16 mouse cellular contexts compared by ENCODE assay signal in genomic region chr6:145713241-145714114, GRCm38 (mm10). TPM values are rescaled to one million over a fixed set of nuclear protein-coding genes. Genes with fewer than 3 reads are reported as not detected.
A peak's percentile ranks its signal among the peaks of the same experiment; 100 is the strongest.
DNase-seq lines count a peak whose midpoint lies in the region; ATAC-seq and TF ChIP-seq lines count a peak whose summit lies in the region.
"Had no signal": no experiment of that assay in that cellular context is flagged by ENCODE, and none has a peak within 500 bp of the region (broad histone marks: within the 10 kb centered on the region; RNA-seq: fewer than 3 reads in every experiment).

No protein-coding gene starts in this region.

- no peak for TF ChIP-seq EP300 in lung, postnatal 0 days (IDR thresholded peaks at IDR 0.05)

- DNase-seq in midbrain, embryonic 10.5 days (ENCODE audit: low spot score) = peak; percentile 34
- DNase-seq in embryo, embryonic 10.5 days (ENCODE audit: low spot score) = peak; percentile 74
- DNase-seq in midbrain, embryonic 11.5 days (ENCODE audit: low spot score, missing footprints) = no peak
- no peak for DNase-seq in lung, postnatal 0 days (ENCODE audit: low spot score)
- no peak for DNase-seq in left cerebral cortex, postnatal 14 days (ENCODE audit: low spot score in 2 of 2)
- DNase-seq: adrenal gland, postnatal 10 days; gastrocnemius, postnatal 14 days; heart, postnatal 10 days; kidney, adult 8-10 months; lung, adult 18-20 months had no signal

- peaks cover 21% of the 10 kb centered on the region for H3K4me1 ChIP-seq in midbrain, embryonic 10.5 days
- peaks cover 9% of the 10 kb centered on the region for H3K4me1 ChIP-seq in midbrain, embryonic 13.5 days (replicated peaks)
- peaks cover 7% of the 10 kb centered on the region for H3K4me1 ChIP-seq in midbrain, embryonic 11.5 days (ENCODE audit: control insufficient read depth, insufficient read depth, low read length)
- no peaks in the 10 kb centered on the region for H3K4me1 ChIP-seq in lung, postnatal 0 days (ENCODE audit: insufficient read depth, low read depth, low read length)
- H3K4me1 ChIP-seq: megakaryocyte, embryonic 14.5 days had no signal

- H3K27me3 ChIP-seq in midbrain, embryonic 10.5 days (ENCODE audit: low read depth, poor library complexity, severe bottlenecking) = no peaks in the 10 kb centered on the region
- no peaks in the 10 kb centered on the region for H3K27me3 ChIP-seq in midbrain, embryonic 13.5 days
- H3K27me3 ChIP-seq in midbrain, embryonic 11.5 days (ENCODE audit: control insufficient read depth, insufficient read depth, low read length) = no peaks in the 10 kb centered on the region
- H3K27me3 ChIP-seq in lung, postnatal 0 days (replicated peaks; ENCODE audit: insufficient read depth, low read length) = no peaks in the 10 kb centered on the region
- H3K27me3 ChIP-seq: limb, embryonic 12.5 days; megakaryocyte, embryonic 14.5 days had no signal

- WGBS in midbrain, embryonic 10.5 days = 48% methylated on average over 8 of the region's 8 CpGs
- 37% methylated on average over 8 of the region's 8 CpGs for WGBS in midbrain, embryonic 13.5 days
- 36% methylated on average over 8 of the region's 8 CpGs for WGBS in midbrain, embryonic 11.5 days
- WGBS in lung, postnatal 0 days = 61% methylated on average over 8 of the region's 8 CpGs

- H3K27ac ChIP-seq in midbrain, embryonic 10.5 days (replicated peaks) = peak overlapping the region; percentile 55
- no peak overlapping the region for H3K27ac ChIP-seq in midbrain, embryonic 13.5 days
- H3K27ac ChIP-seq in midbrain, embryonic 11.5 days (ENCODE audit: low read depth, low read length) = no peak overlapping the region
- H3K27ac ChIP-seq in lung, postnatal 0 days (ENCODE audit: low read length) = no peak overlapping the region
- H3K27ac ChIP-seq: limb, embryonic 12.5 days had no signal

- ATAC-seq in midbrain, embryonic 13.5 days = no peak
- ATAC-seq in midbrain, embryonic 11.5 days (ENCODE audit: low FRiP score) = peak; percentile 62; the same call in 1 of the 2 replicates
- no peak for ATAC-seq in granulocyte monocyte progenitor cell, adult 5-6 weeks (replicated peaks; ENCODE audit: poor library complexity, severe bottlenecking)
- ATAC-seq in lung, postnatal 0 days = no peak
- ATAC-seq: forebrain, embryonic 14.5 days had no signal

- no peaks in the 10 kb centered on the region for H3K36me3 ChIP-seq in midbrain, embryonic 10.5 days
- no peaks in the 10 kb centered on the region for H3K36me3 ChIP-seq in midbrain, embryonic 13.5 days
- no peaks in the 10 kb centered on the region for H3K36me3 ChIP-seq in midbrain, embryonic 11.5 days (ENCODE audit: control insufficient read depth, insufficient read depth, low read length)
- H3K36me3 ChIP-seq in lung, postnatal 0 days (ENCODE audit: insufficient read depth, low read length) = no peaks in the 10 kb centered on the region
- H3K36me3 ChIP-seq: G1E; limb, embryonic 12.5 days had no signal

- no peak overlapping the region for H3K4me3 ChIP-seq in midbrain, embryonic 10.5 days
- H3K4me3 ChIP-seq in midbrain, embryonic 13.5 days (replicated peaks) = no peak overlapping the region
- no peak overlapping the region for H3K4me3 ChIP-seq in midbrain, embryonic 11.5 days (ENCODE audit: low read depth, low read length)
- H3K4me3 ChIP-seq in lung, postnatal 0 days (ENCODE audit: low read depth, low read length) = no peak overlapping the region
- H3K4me3 ChIP-seq: limb, embryonic 12.5 days; megakaryocyte, embryonic 14.5 days had no signal

- H3K4me2 ChIP-seq in midbrain, embryonic 13.5 days (replicated peaks) = no peak overlapping the region
- H3K4me2 ChIP-seq in midbrain, embryonic 11.5 days = no peak overlapping the region
- H3K4me2 ChIP-seq in lung, postnatal 0 days (replicated peaks; ENCODE audit: low read depth, low read length) = no peak overlapping the region
- H3K4me2 ChIP-seq: limb, embryonic 12.5 days had no signal

- intact Hi-C loops in left cerebral cortex, postnatal 14 days (cut with DNase I) = no loop called here

- no peak for TF ChIP-seq CTCF in lung, postnatal 0 days (IDR thresholded peaks at IDR 0.05)

- no peaks in the 10 kb centered on the region for H3K9me3 ChIP-seq in midbrain, embryonic 10.5 days (replicated peaks)
- H3K9me3 ChIP-seq in midbrain, embryonic 13.5 days = no peaks in the 10 kb centered on the region
- H3K9me3 ChIP-seq in midbrain, embryonic 11.5 days (ENCODE audit: control insufficient read depth, low read length) = no peaks in the 10 kb centered on the region
- H3K9me3 ChIP-seq in lung, postnatal 0 days (ENCODE audit: low read length) = no peaks in the 10 kb centered on the region
- H3K9me3 ChIP-seq: limb, embryonic 12.5 days had no signal

- H3K9ac ChIP-seq in midbrain, embryonic 13.5 days (replicated peaks) = no peak overlapping the region
- H3K9ac ChIP-seq in midbrain, embryonic 11.5 days (ENCODE audit: low read length) = no peak overlapping the region
- H3K9ac ChIP-seq in lung, postnatal 0 days (replicated peaks; ENCODE audit: low read depth) = no peak overlapping the region
- H3K9ac ChIP-seq: limb, embryonic 12.5 days had no signal

RNA-seq across cellular contexts. Expression of gene Rassf8, which starts 33.1 kb away (rescaled TPM):
- 3.0 and 3.6 TPM in 2 replicates for polyA plus RNA-seq in midbrain, embryonic 10.5 days (2016; fragmentation: Nextera tagmentation; extraction: Ambion mirVana)
- 3.9 and 4.1 TPM in 2 replicates for polyA plus RNA-seq in midbrain, embryonic 13.5 days (2015; fragmentation: Nextera tagmentation; extraction: Ambion mirVana)
- polyA plus RNA-seq in midbrain, embryonic 11.5 days (2014; fragmentation: Nextera tagmentation; extraction: Ambion mirVana) = 3.8 TPM in 2 replicates
- 13.0 and 15.3 TPM in 2 replicates for total RNA-seq in granulocyte monocyte progenitor cell, adult 5-6 weeks (2014; fragmentation: Nextera tagmentation)
- 13.5 and 14.1 TPM in 2 replicates for total RNA-seq in granulocyte monocyte progenitor cell, adult 5-6 weeks (2017)
- polyA plus RNA-seq in lung, postnatal 0 days (2015; fragmentation: Nextera tagmentation; extraction: Ambion mirVana) = 15.1 and 18.4 TPM in 2 replicates
- 10 to 100 TPM; 15.5 to 17.3 TPM for total RNA-seq in left cerebral cortex, postnatal 14 days (2021)
- polyA plus RNA-seq: G1E had no signal

Comparison
In these comparisons a context has a peak if more than half of its experiments do, and no peak if none do; other contexts are left out.
1. DNase-seq: peak in midbrain, embryonic 10.5 days (single experiment) and embryo, embryonic 10.5 days (single experiment); none in midbrain, embryonic 11.5 days (single experiment), lung, postnatal 0 days (single experiment) and left cerebral cortex, postnatal 14 days (0 of 2).